Mouse (Mus musculus) megakaryocyte, embryonic 14.5 days (primary cell): Measurements from ENCODE around the gene Mfap4.

Experiments
- FLI1 ChIP-seq: IDR thresholded peaks from 2 replicates; pipeline ENCODE4 v1.6.1; 2012; ENCODE audit warnings: low read length, inconsistent platforms, mixed read lengths
- GATA1 ChIP-seq: IDR thresholded peaks from 3 replicates; pipeline ENCODE4 v1.6.1; 2012; ENCODE audit warnings: mixed read lengths, low read length, inconsistent platforms, borderline replicate concordance

DNA sequence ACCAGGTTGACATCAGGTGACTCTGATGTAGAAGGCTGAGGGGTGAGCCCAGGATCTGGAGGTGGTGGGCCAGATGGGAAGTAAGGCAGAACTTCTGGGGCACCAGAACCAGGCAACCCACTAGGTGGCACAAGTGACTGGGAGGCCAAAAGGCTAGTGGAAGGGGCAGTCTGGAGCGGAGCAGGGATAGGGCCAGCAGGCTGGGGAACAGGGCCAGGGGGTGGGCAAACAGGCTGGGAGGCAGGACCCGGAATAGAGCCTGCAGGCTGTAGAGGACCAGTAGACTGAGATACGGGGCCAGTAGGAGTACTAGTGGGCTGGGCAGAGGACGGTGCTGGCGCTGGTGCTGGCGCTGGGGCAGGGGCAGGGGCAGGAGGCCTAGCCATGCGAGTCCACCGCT, 4.6 kb downstream of the Mfap4 start:
- TF ChIP-seq GATA1, result no peak
- no peak for TF ChIP-seq FLI1
